Mouse (Mus musculus) heart, embryonic 14.5 days (tissue): Measurements from ENCODE around the gene Hmg20b. TPM values are rescaled to one million over a fixed set of nuclear protein-coding genes. Genes with fewer than 3 reads are reported as not detected.

Experiments used
- ATAC-seq: fragments of 200-750 bp; cut with Nextera tagmentation; 2 replicates; pipeline ENCODE4 v1.8.0; 2017; ENCODE audit warnings: low read depth, moderate TSS enrichment; ENCODE audit not compliant: insufficient number of reproducible peaks, insufficient read depth, low FRiP score
- H3K27ac ChIP-seq, 2 experiments: fragments of 200-500 bp in 1 of 2; fragments of 300-500 bp in 1 of 2; sonication (generic) in 1 of 2; replicated peaks in 1 of 2; 2 replicates each; pipeline ENCODE4 v1.5.1; 2012 to 2014; ENCODE audit warnings: low read depth in 2 of 2, low read length in 2 of 2, control low read depth in 1 of 2, mild to moderate bottlenecking in 1 of 2, mixed read lengths in 1 of 2; ENCODE audit not compliant: control insufficient read depth in 1 of 2, insufficient read depth in 1 of 2
- H3K27me3 ChIP-seq: fragments of 300-500 bp; sonication (generic); 2 replicates; pipeline ENCODE4 v1.6.1; 2014; ENCODE audit warnings: mild to moderate bottlenecking, low read length, control low read depth; ENCODE audit not compliant: control insufficient read depth, insufficient read depth
- H3K36me3 ChIP-seq: fragments of 300-500 bp; sonication (generic); 2 replicates; pipeline ENCODE4 v1.6.1; 2014; ENCODE audit warnings: mild to moderate bottlenecking, control low read depth, low read length, mixed read lengths; ENCODE audit not compliant: control insufficient read depth, insufficient read depth
- H3K4me1 ChIP-seq, 2 experiments: fragments of 200-500 bp in 1 of 2; fragments of 300-500 bp in 1 of 2; sonication (generic) in 1 of 2; 2 replicates each; pipeline ENCODE4 v1.6.1; 2012 to 2014; ENCODE audit warnings: low read length in 2 of 2, control low read depth in 1 of 2, mixed read lengths in 1 of 2; ENCODE audit not compliant: control insufficient read depth in 2 of 2, insufficient read depth in 2 of 2
- H3K4me2 ChIP-seq: fragments of 300-500 bp; sonication (generic); 2 replicates; pipeline ENCODE4 v1.6.1; 2014; ENCODE audit warnings: mild to moderate bottlenecking, low read length
- H3K4me3 ChIP-seq, 2 experiments: fragments of 200-500 bp in 1 of 2; fragments of 300-500 bp in 1 of 2; sonication (generic) in 1 of 2; 2 replicates each; pipeline ENCODE4 v1.5.1; 2012 to 2014; ENCODE audit warnings: low read length in 2 of 2, mild to moderate bottlenecking in 2 of 2, control low read depth in 1 of 2, low read depth in 1 of 2, moderate library complexity in 1 of 2; ENCODE audit not compliant: control insufficient read depth in 1 of 2, insufficient read depth in 1 of 2
- H3K9ac ChIP-seq: fragments of 300-500 bp; sonication (generic); 2 replicates; pipeline ENCODE4 v1.6.1; 2014; ENCODE audit warnings: mild to moderate bottlenecking, low read length
- H3K9me3 ChIP-seq: fragments of 300-500 bp; sonication (generic); 2 replicates; pipeline ENCODE4 v1.6.1; 2016; ENCODE audit warnings: low read length, control low read depth; ENCODE audit not compliant: control insufficient read depth
- WGBS: fragments of 180-500 bp; shearing (Covaris S2); extraction: QIAGEN DNeasy Blood & Tissue Kit; methylation state at CpG from one replicate; pipeline ENCODE4 v1.1.7; 2014; 5-methylcytosine and 5-hydroxymethylcytosine counted together
- polyA plus RNA-seq: library from polyadenylated mRNA; unstranded; fragments of >200 nt; fragmentation: Nextera tagmentation; extraction: Ambion mirVana; gene quantifications from 2 replicates; pipeline ENCODE4 v1.2.1, GENCODE M21; 2014

Gene Hmg20b
- polyA plus RNA-seq, 1 experiment from 2014 or later: 97.0 TPM

GRCm38 (mm10) chr10:81327959-81328358 lies 22.3 kb downstream of the Hmg20b start:
- Histone ChIP-seq H3K36me3 (peaks cover 44% of the 10 kb centered on the region), H3K27ac (peak overlapping the region; percentile 93 to 96), H3K4me3 (no peak overlapping the region), H3K4me1 (peaks cover 37 to 40% of the 10 kb centered on the region in 2 experiments), H3K9ac (peak overlapping the region; percentile 58), H3K9me3 (no peaks in the 10 kb centered on the region), H3K4me2 (peak overlapping the region; percentile 52), H3K27me3 (no peaks in the 10 kb centered on the region)
- ATAC-seq: no peak
- 11% methylated on average over 2 of the region's 2 CpGs for WGBS

GRCm38 (mm10) chr10:81326858-81327257 lies 23.4 kb downstream of the Hmg20b start:
- Histone ChIP-seq H3K9ac (no peak overlapping the region), H3K36me3 (peaks cover 52% of the 10 kb centered on the region), H3K27ac (peak overlapping the region; percentile 42 to 45), H3K4me1 (peaks cover 33 to 40% of the 10 kb centered on the region in 2 experiments), H3K4me3 (no peak overlapping the region), H3K27me3 (no peaks in the 10 kb centered on the region), H3K9me3 (no peaks in the 10 kb centered on the region), H3K4me2 (no peak overlapping the region; the same call in 1 of the 2 replicates)
- ATAC-seq: no peak
- WGBS: 51% methylated on average over 6 of the region's 6 CpGs

GRCm38 (mm10) chr10:81325781-81326180 lies 24.5 kb downstream of the Hmg20b start:
- Histone ChIP-seq H3K36me3 (peaks cover 52% of the 10 kb centered on the region), H3K27me3 (no peaks in the 10 kb centered on the region), H3K4me3 (no peak overlapping the region), H3K4me2 (no peak overlapping the region), H3K9me3 (no peaks in the 10 kb centered on the region), H3K27ac (no peak overlapping the region), H3K4me1 (peaks cover 28 to 36% of the 10 kb centered on the region in 2 experiments), H3K9ac (no peak overlapping the region)
- ATAC-seq: no peak
- WGBS: 90% methylated on average over 18 of the region's 18 CpGs

- peaks cover 52% of the 10 kb centered on the region for H3K36me3 ChIP-seq
- H3K4me3 ChIP-seq: no peak overlapping the region
- H3K27ac ChIP-seq: no peak overlapping the region
- no peak overlapping the region for H3K4me2 ChIP-seq
- 93% methylated on average over 21 of the region's 21 CpGs for WGBS
- no peaks in the 10 kb centered on the region for H3K27me3 ChIP-seq
- H3K9me3 ChIP-seq: no peaks in the 10 kb centered on the region
- no peak for ATAC-seq
- peaks cover 24 to 32% of the 10 kb centered on the region in 2 experiments for H3K4me1 ChIP-seq
- no peak overlapping the region for H3K9ac ChIP-seq
Measured at GRCm38 (mm10) chr10:81325176-81325575, 25.1 kb downstream of the Hmg20b start.

- H3K9ac ChIP-seq: no peak overlapping the region
- H3K27me3 ChIP-seq: no peaks in the 10 kb centered on the region
- 92% methylated on average over 18 of the region's 18 CpGs for WGBS
- peaks cover 22 to 30% of the 10 kb centered on the region in 2 experiments for H3K4me1 ChIP-seq
- H3K27ac ChIP-seq: no peak overlapping the region
- no peak overlapping the region for H3K4me3 ChIP-seq
- no peaks in the 10 kb centered on the region for H3K9me3 ChIP-seq
- ATAC-seq: no peak
- H3K4me2 ChIP-seq: no peak overlapping the region
- peaks cover 52% of the 10 kb centered on the region for H3K36me3 ChIP-seq
Measured at GRCm38 (mm10) chr10:81323791-81324530, 26.3 kb downstream of the Hmg20b start.

- H3K27me3 ChIP-seq: no peaks in the 10 kb centered on the region
- no peak overlapping the region for H3K27ac ChIP-seq
- no peak overlapping the region for H3K4me3 ChIP-seq
- ATAC-seq: no peak
- no peaks in the 10 kb centered on the region for H3K9me3 ChIP-seq
- WGBS: 93% methylated on average over 23 of the region's 23 CpGs
- no peak overlapping the region for H3K4me2 ChIP-seq
- no peak overlapping the region for H3K9ac ChIP-seq
- peaks cover 56% of the 10 kb centered on the region for H3K36me3 ChIP-seq
- peaks cover 22 to 29% of the 10 kb centered on the region in 2 experiments for H3K4me1 ChIP-seq
Measured at GRCm38 (mm10) chr10:81323141-81323775, 27.0 kb downstream of the Hmg20b start.

GRCm38 (mm10) chr10:81322444-81322843 lies 27.8 kb downstream of the Hmg20b start:
- peaks cover 17 to 23% of the 10 kb centered on the region in 2 experiments for H3K4me1 ChIP-seq
- peak overlapping the region in 1 of 2 experiments; percentile 92; a peak in 1 of 4 replicates for H3K4me3 ChIP-seq
- H3K36me3 ChIP-seq: peaks cover 63% of the 10 kb centered on the region
- H3K27ac ChIP-seq: no peak overlapping the region
- WGBS: 92% methylated on average over 27 of the region's 27 CpGs
- H3K9me3 ChIP-seq: no peaks in the 10 kb centered on the region
- no peak for ATAC-seq
- H3K27me3 ChIP-seq: no peaks in the 10 kb centered on the region
- peak overlapping the region; percentile 93; the same call in 1 of the 2 replicates for H3K9ac ChIP-seq
- H3K4me2 ChIP-seq: 0 out of 2 replicates have a peak overlapping the region, but pooled peaks have one; percentile 92
